Mouse (Mus musculus): ENCODE data around the gene Mpp4.

Gene Mpp4

DNA sequence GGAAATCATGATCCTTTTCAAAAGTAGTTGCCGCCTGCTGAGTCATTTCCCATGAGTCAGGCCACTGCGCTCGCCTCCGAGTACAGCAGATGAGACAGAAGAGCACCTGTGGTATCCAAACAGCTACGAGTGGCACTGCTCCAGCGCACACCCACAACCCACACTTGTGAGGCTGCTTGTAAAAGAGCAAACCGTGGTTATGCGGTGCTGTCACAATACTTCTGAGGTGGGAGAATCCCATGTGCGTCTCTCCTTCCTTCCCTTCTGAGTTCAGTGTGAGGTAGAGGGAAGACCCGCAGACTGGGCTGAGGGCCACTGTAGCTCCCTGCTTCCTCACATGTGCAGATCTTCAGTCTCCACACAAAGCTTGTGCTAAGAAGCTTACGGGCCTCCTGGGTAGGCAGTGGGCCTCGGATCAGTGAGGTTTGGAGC lies at the start of gene Mpp4:
Mpp4 (minus strand) TSS at position 360 of the 432 bp plus-strand sequence.
- DNase-seq = no peak

DNA sequence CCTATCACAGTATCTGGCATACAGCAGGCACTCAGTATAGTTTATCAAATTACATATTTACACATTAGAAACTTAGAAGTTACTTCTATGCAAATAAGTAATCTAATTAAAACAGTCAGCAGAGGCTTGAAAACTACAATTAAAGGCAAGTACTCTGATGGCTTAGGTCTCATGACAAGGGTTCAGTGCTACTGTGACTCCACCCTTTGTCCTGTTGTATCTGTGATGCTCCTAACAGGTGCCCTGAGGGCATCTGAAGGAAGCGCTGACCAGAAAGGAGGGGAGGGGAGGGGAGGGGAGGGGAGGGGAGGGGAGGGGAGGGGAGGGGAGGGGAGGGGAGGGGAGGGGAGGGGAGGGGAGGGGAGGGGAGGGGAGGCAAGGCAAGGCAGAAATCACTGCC lies 49.8 kb upstream of the Mpp4 start:
- no peak for DNase-seq

DNA sequence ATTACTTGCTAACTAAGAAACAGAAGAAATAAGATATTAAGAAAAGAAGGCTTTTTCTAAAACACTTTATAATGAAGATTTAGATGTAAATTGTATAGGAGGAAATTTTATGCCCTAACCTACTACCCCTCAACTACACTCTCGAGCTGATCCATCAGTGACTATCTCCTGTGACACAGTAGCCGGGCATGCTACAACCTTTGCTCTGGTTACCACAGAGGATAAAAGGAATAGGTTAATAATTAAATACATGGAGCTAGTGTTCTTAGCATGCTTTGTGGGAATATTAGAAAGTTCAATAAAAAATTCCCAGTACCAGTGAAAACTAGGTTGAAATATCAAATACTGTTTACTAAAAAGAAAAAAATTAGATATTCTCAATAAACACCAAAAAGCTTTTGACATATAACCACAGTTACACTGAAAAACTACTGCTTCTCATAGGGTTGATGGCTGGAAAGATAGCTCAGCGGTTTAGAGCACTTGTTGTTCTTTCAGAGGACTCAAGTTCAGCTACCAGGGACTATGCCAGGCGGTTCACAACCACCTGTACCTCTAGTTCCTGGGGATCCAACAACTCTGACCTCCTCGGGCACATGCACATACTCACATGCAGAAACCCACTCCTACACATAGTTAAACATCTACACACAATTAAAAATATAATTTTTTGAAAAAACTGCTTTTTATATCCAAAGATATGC lies 49.0 kb upstream of the Mpp4 start:
- no peak for DNase-seq

DNA sequence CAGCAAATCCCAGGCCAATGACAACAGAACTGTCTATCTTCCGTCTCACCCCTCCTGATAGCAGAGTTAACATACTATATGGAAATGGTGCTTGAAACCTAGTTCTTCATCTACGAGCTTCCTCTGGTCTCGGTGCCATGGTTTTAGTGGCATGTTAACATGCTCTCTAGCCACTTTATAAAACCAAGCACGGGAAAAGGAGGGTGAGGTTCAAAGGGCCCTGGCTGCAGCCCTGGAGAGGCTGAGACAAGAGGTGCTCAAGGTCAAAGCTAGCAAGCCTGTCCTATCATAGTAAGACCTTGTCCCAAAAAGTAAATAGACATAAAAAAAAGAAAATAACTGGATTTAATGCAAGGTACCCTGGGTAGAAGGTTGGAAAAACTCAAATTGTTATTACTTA lies 48.5 kb upstream of the Mpp4 start:
- DNase-seq = no peak

DNA sequence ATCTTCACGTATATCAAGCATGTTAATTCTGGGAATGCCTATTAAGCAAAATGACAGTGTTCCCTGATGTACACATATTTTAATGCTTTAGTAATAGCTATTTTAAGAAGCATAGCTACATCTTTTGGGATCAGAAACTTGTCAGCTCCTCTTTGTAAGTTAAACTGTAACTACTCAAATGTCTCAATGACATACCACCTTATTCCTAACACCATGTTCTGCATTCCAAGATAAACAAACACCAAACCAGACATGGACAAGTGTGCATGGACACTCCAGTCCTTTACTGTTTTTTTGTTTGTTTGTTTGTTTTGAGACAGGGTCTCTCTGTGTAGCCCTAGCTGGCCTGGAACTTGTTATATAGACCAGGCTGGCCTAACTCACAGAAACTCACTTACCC lies 45.1 kb upstream of the Mpp4 start:
- DNase-seq = no peak

DNA sequence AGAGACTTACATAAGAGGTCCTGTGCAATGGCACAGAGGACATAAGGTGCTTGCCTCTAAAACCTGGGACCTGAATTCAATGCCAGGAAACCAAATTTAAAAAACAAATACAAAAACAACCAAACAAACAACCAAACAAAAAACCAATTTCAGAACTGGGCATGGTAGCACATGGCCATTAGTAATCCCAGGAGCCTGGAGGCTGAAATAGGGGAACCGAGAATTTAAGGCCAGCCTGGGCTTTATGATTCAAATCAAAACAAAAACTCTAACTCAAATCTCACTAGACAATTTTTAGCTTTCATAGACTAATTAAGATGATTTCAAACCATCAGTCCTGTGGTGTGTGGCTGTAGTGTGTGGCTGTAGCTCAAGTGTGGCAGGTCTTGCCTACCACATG lies 41.3 kb upstream of the Mpp4 start:
- DNase-seq = no peak

DNA sequence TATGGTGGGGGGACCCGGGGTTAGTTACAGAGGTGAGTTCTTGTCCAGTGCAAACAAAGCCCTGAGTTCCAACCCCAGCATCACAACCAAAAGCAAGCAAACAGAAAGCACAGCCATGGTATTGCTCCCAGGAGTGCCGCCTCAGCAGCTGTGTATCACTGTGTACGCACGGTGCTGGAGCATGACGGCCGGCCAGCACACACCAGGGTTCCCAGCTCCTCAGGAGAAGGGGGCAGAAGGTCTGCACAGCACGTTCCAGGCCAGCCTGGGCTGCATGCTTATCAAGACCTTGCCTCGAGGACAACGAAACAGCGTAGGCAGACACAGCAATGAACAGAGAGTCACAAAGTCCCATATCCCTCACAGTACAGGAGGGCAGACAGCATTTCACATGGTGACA lies 39.2 kb upstream of the Mpp4 start:
- DNase-seq = no peak

DNA sequence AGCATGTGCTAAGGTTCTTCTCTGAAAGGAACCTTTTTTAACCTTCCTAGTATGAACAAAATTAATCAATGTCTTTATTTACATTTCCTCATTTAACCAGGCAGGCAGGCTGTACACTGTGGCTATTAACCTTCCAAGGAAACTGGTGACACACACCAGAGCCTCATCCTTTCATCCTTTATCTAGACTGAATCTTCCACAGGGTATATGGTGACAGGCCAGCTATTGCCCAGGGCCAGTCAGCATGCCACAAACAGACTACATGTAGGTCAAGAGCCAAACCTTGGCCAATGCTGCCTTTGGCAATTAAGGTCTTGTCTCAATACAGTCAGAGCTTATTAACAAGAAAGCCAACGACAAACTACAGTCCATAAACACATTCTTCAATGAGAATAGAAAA lies 38.4 kb upstream of the Mpp4 start:
- no peak for DNase-seq

DNA sequence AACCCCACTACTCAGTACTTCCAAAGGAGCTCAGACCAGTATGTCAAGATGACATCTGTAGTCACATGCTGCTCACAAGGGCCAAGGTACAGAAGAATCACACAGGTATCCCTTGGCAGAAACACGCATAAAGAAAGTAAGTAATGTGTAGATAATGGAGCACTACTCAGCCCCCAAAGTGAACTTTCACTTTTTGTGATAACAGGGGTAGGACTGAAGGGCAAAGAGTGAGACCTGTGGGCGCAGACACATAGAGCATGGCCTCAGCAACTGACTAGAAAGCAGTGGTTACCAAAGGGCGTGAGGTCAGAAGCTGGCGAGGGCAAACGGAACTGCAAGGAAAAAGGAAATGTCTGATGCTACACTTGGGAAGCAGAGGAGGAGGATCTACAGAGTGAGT lies 37.8 kb upstream of the Mpp4 start:
- no peak for DNase-seq

DNA sequence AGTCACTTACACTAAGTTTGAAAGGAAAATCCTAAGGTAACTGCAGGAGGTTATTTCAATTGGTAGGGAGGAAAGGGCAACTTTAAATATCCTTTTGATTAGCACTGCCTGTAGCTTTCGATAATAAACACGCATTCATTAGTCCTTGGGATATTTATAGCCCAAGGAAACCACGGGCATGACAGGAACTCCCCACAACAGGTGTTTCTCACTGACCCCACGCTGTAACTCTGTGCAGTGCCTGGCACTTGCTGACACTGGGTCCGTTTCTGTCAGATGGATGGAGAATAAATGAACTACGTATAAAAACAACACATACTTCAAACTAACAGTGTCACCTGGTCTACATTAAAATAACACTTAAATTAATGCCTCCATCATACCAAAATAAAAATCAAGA lies 31.8 kb upstream of the Mpp4 start:
- no peak for DNase-seq

DNA sequence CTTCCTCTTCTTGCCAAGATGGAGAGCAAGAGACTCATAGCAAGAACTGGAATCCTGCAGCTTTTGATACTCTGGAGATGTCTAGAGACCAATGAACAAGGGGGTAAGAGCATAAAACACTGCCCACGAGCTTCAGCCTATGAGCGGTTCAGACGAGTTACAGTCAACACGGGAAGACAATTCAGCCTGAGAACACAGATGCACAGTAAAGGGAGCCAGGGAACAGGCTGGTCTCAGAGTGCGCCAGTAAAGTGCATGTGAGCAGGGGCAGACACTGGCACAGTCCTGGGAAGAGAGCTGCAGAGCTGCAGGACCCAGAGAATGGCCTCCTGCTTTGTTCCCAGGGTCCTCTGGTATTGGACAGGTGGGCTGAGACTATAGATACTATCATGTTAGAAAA lies 24.6 kb upstream of the Mpp4 start:
- DNase-seq = no peak

DNA sequence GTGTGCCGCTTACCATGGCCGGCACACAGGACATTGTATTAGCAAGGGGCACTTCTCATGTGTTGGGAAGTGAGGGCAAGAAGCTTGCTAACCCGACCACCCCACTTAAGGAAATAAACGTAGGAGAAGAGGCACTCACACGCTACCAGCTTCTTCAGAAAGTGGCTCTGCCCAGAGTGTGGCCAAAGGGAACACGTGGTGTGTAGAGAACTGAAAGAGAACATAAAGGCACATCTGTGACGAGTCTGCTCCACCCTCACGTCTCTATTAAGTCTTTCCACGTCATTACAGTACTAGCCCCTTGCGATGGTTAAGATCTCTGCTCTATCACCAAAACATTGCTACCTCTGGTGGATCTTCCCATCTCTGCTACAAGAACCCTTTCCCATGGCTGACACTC lies 23.1 kb upstream of the Mpp4 start:
- DNase-seq = no peak

DNA sequence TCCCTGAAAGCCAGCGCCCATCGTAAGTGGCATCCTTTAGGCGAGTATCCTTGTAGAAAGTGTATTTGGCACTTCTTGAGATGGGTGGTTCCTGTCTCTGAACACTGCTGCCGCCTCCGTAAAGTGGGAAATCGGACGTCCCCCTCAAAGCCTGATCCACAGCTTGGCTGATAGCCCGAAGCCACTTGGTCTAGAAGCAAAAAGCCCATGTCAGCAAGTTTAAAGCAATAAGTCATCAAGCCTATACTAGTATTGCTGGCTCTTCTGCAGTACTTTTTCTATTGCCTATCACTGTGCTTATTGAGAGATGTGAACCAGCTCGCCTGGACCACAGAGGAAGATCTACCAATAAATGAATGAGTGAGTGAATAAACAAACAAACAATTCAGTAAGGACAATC lies 22.2 kb upstream of the Mpp4 start:
- DNase-seq = no peak

DNA sequence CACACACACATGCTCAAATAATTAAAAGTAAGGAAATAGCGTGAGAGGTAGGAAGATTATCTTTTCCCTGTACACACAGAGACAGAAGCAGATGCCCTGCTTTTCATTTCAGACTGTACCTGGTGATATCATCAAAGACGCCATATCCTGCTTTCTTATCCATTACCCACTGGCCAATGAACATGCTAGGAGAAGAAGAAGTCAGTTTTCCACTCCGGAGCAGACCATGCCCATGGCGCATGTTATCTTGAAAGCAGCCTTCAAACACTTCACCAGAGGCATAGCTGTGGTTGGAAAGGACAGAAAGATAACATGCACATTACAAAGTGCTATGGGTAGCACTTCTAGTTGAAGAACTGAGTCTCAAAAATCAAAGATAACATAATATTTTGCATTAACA lies 19.9 kb upstream of the Mpp4 start:
- no peak for DNase-seq

DNA sequence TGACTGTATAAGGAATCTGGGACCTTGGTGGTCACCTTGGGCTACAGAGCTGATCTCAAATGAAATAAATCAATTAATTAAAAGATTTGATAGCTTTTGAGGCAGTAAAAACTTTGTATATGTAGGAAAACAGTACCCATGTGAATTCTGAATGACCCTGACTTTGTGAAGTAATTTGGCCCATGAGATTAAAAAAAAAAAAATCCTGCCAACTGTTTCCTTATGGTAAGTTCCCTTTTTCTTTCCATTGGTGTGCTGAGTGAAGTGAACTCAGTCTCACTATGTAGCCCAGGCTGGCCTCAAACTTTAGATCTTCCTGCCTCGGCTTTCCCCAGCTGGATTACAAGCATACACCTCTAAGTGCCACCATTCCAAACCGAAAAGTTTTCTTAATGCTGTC lies 19.2 kb upstream of the Mpp4 start:
- no peak for DNase-seq

DNA sequence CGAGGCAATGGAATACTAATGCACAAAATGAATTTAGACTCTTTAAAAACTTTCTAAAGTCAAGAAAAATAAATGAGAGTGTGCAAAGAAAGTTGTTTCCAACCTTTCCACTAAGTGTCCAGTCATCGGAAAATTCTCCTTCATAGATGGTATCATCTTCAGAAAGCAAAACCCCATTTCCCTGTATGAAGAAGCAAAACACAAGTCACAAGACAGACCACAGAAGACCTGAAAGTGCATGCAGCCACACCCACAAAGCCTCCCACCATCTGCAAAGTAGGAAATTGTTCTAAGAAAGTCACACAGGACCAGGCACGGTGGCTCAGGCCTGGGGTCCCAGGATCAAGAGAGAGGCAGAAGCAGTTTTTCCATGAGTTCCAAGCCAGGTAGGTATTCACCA lies 16.8 kb upstream of the Mpp4 start:
- DNase-seq = no peak

DNA sequence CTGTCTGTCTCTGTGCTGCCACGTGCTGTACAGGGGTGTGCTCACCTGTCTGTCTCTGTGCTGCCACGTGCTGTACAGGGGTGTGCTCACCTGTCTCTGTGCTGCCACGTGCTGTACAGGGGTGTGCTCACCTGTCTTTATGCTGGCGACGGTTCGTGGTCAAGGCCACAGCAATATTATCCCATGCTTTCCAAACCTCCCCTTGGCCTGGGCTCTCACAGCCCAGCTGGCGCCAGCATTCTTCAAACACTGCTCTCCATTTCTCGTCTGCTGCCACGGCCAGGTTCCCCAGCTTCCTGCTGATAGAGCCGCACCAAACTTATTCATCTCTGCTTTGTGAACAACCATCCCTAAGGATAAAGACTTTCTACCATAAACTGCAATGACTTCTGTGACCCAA lies 15.2 kb upstream of the Mpp4 start:
- no peak for DNase-seq

DNA sequence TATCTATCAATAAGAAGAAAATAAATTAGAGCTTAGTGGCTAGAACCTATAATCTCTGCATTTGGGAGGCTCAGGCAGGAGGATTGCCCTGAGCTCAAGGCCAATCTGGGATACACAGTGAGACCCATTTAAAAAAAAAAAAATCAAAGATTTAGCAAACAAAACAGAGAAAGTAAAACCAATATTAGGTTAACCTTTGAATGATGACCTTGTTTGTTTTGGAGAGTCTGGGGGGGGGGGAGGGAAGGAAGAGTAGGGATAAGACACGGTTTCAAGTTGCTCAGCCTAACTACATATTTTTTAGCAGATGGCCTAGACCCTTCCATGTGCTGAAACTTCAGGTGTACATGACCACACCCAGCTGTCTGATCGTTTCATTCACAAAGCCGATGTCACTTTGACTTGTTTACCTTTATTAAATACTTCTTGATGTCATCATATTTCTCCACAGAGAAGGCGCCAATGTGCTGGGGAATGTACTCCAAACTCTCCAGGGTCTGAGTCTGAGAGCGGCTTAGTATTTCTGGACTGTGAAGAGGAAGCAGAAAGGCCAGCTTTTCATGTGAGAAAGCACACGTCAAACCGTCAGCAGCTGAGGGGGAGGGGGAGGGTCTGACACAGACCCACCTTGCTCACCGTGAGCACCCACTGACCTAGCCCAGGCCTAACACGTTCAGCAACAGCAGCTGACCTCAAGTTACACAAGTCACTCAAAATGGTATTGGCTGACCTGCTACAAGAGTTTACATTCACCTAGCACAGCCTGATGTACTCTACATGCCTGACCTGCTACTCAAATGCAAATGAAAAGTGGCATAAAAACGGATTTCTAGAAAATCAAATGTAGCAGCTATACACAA lies 11.6 kb upstream of the Mpp4 start:
- no peak for DNase-seq

DNA sequence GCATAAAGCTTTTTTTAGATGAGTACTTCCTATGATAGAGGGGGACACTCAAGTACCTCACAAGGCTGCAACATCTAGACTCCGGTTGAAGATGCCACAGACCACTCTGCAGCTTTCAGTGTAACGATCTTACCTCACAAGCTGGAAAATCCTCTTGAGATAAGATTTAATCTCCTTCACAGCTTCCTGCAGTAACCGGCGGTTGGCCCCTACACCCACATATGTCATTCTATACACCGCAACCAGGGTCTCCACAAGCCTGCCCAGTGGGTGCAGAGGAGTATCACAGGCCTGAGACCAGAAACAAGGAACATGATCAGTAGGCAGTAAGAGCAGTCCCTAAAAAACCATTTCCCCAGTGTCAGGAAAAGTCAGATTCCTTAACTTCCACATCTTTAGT lies 9.8 kb upstream of the Mpp4 start:
- DNase-seq = no peak

DNA sequence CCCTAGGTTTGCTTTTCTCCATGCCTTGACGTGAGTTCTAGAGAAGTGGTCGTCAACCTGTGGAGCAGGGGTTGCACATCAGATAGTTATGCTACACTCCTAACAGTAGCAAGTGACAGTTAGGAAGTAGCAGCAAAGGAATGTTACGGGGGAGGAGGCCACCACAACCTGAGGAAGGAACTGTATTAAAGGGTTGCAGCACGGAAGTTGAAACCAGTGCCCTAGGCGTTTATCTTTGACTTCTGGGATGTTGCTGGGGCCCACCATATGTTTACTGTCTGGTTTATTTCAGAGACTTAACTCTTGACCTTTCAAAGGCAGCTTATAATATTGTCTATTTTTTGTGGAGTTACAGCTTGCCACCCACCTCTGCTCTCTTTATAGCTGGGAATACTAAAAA lies 8.7 kb upstream of the Mpp4 start:
- no peak for DNase-seq

DNA sequence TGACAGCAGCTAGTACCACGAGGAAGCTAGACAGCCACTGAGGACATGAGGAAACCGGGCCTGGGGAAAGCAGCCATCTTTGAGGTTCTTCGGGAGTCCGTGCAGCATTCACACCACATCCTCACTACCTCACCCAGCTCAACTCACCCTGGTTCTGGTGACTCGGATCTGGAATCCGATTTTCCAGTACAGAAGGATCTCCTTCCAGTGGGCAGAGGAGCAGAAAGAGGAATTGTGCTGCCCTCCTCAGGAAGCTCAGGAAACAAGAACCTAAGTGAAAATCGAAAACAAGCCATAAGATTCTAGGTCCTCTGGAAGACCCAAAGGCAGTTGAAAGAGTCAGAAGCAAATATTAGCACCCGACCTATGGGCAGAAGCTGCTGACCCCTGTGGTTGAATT lies 7.1 kb upstream of the Mpp4 start:
- DNase-seq = no peak

DNA sequence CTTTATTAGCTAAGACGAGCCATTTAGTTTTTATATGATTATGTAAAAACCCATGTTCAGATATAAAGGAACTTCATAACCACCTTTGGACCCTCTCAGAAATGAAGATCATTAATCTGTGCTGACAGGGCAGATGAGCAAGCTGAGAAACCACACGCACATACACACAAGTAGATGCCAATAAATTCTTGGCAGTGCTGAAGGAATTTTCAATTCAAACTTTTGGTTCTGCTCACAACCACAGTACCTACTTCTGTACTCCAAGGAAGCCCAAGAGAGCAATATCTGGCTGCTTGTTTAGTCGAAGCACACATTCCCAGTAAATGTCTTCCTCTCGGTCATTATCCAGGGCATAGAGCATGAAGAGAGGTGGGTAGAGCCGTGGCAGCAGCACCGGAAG lies 6.4 kb upstream of the Mpp4 start:
- no peak for DNase-seq

DNA sequence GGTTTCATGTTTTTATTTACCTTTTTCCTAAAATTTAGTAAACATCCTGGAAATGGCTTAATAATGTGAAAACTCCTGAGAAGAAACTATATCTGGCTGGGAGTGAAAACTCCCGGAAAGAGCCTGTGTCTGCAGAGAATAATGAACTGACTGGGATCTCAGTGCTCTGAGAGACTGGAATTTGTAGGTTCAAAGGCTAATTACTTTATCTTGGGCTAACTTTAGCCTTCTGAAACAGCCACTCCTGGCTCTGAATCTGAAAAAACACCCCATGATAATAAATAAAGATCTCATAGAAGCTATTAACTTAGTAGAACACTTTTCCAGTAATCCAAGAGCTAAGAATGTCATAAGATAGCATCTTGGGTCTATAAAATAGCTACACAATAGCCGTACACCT lies 5.4 kb upstream of the Mpp4 start:
- DNase-seq = no peak

DNA sequence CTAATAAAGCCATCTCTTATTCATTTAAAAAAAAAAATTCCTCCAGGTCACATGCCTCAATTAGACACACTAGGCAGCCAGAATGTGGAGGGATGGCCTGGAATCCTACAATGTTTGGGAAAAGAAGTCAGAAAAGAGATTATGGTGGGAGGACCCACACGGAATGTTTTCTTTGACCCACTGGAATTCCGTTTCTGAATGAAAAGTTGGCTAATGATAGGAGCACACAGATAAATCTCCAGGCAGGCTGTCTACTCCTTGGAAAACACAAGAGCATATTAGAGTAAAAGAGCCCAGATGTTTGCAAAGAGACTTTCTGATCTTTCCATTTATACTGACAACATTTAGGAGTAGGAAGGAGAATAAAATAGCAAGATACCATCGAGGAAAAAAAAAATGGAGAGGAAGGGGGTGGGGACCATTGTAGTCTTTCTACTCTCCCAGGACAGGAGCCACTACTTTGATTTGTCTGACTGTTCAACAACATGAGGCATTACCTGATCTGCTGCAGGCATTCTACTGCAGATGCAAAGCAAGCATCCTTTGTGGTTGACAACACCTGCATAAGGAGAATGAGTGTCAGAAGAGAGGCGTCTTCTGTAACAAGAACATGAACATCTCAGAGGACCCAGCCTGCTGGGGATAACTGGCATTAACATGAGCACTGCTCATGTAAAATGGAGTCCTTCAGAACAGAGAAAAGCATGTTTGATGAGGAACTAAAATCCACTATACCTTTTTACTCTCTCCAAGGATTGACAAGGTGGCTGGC lies 4.7 kb upstream of the Mpp4 start:
- DNase-seq = no peak
